Mouse (Mus musculus): ENCODE results near the gene Gcm1.

- no peak for TF ChIP-seq CTCF (IDR thresholded peaks at IDR 0.05)
- TF ChIP-seq EP300 (IDR thresholded peaks at IDR 0.05): no peak
Observed at GRCm38 (mm10) chr9:78106821-78107220, 55.1 kb downstream of the Gcm1 start.
